Mouse (Mus musculus): ENCODE data around the gene Etnppl. TPM values are rescaled to one million over a fixed set of nuclear protein-coding genes. Genes with fewer than 3 reads are reported as not detected.

Gene Etnppl
- total and polyA plus RNA-seq, 3 experiments, result not detected

- Histone ChIP-seq H3K36me3 (ENCODE audit: control insufficient read depth in 1 of 2, insufficient read depth in 2 of 2, low read length in 2 of 2) (no peaks in the 10 kb centered on the region), H3K9ac (ENCODE audit: control insufficient read depth, low read depth, low read length, poor library complexity, severe bottlenecking) (no peak overlapping the region), H3K4me3 (ENCODE audit: control insufficient read depth in 1 of 2, insufficient read depth in 1 of 2, low read depth in 2 of 2, low read length in 2 of 2) (no peak overlapping the region), H3K27ac (ENCODE audit: control insufficient read depth, low read depth, low read length) (no peak overlapping the region), H3K4me1 (ENCODE audit: control insufficient read depth in 1 of 2, insufficient read depth in 2 of 2, low read length in 2 of 2) (no peaks in the 10 kb centered on the region), H3K9me3 (replicated peaks; ENCODE audit: insufficient read depth, low read length) (no peaks in the 10 kb centered on the region), H3K27me3 (ENCODE audit: control insufficient read depth in 1 of 2, insufficient read depth in 2 of 2, low read length in 2 of 2) (no peaks in the 10 kb centered on the region; a peak in 1 of 4 replicates), H3K79me2 (ENCODE audit: control insufficient read depth, insufficient read depth, low read length, poor library complexity) (no peaks in the 10 kb centered on the region)
- TF ChIP-seq MYC (IDR thresholded peaks at IDR 0.05; ENCODE audit: low read depth, low read length), result no peak
- no peak for TF ChIP-seq GABPA (IDR thresholded peaks at IDR 0.05; ENCODE audit: low read depth, low read length)
- no peak for TF ChIP-seq USF1 (IDR thresholded peaks at IDR 0.05; ENCODE audit: low read depth, low read length)
- TF ChIP-seq ZMIZ1 (IDR thresholded peaks at IDR 0.05; ENCODE audit: low read depth, low read length), result no peak
- TF ChIP-seq CTCF (IDR thresholded peaks at IDR 0.05 in 2 of 3, conservative IDR thresholded peaks at IDR 0.05 in 1 of 3; ENCODE audit: control insufficient read depth in 1 of 3, insufficient read depth in 1 of 3, low read depth in 2 of 3, low read length in 3 of 3, poor library complexity in 1 of 3, severe bottlenecking in 1 of 3), result no peak
- TF ChIP-seq MAZ (IDR thresholded peaks at IDR 0.05; ENCODE audit: low read depth, low read length), result no peak
- TF ChIP-seq TCF12 (IDR thresholded peaks at IDR 0.05; ENCODE audit: low read depth, low read length), result no peak
- TF ChIP-seq USF2 (IDR thresholded peaks at IDR 0.05; ENCODE audit: borderline replicate concordance in 1 of 2, insufficient read depth in 1 of 2, low read depth in 1 of 2, low read length in 2 of 2), result no peak
- no peak for TF ChIP-seq EP300 (IDR thresholded peaks at IDR 0.05; ENCODE audit: low read depth in 1 of 2, low read length in 2 of 2)
- no peak for TF ChIP-seq MYB (IDR thresholded peaks at IDR 0.05; ENCODE audit: low read depth, low read length)
- TF ChIP-seq RAD21 (IDR thresholded peaks at IDR 0.05; ENCODE audit: low read depth, low read length), result no peak
- no peak for DNase-seq (ENCODE audit: low read depth, low spot score)
Measured at GRCm38 (mm10) chr3:130671291-130671690, 54.0 kb downstream of the Etnppl start.

- H3K9me3 ChIP-seq (replicated peaks; ENCODE audit: insufficient read depth, low read length), result no peaks in the 10 kb centered on the region
- H3K79me2 ChIP-seq (ENCODE audit: control insufficient read depth, insufficient read depth, low read length, poor library complexity), result no peaks in the 10 kb centered on the region
- no peak overlapping the region for H3K27ac ChIP-seq (ENCODE audit: control insufficient read depth, low read depth, low read length)
- H3K27me3 ChIP-seq (ENCODE audit: control insufficient read depth in 1 of 2, insufficient read depth in 2 of 2, low read length in 2 of 2), result no peaks in the 10 kb centered on the region; a peak in 1 of 4 replicates
- TF ChIP-seq MXI1 (IDR thresholded peaks at IDR 0.05; ENCODE audit: low read depth, low read length), result no peak
- TF ChIP-seq BHLHE40 (IDR thresholded peaks at IDR 0.05; ENCODE audit: borderline replicate concordance, low read depth, low read length), result no peak
- no peak for TF ChIP-seq GABPA (IDR thresholded peaks at IDR 0.05; ENCODE audit: low read depth, low read length)
- TF ChIP-seq TBP (IDR thresholded peaks at IDR 0.05; ENCODE audit: low read depth, low read length), result no peak
- TF ChIP-seq POLR2A (IDR thresholded peaks at IDR 0.05; ENCODE audit: control insufficient read depth in 1 of 2, insufficient read depth in 1 of 2, low read depth in 1 of 2, low read length in 2 of 2, poor library complexity in 1 of 2), result no peak
- no peak for TF ChIP-seq CTCF (IDR thresholded peaks at IDR 0.05 in 2 of 3, conservative IDR thresholded peaks at IDR 0.05 in 1 of 3; ENCODE audit: control insufficient read depth in 1 of 3, insufficient read depth in 1 of 3, low read depth in 2 of 3, low read length in 3 of 3, poor library complexity in 1 of 3, severe bottlenecking in 1 of 3)
- TF ChIP-seq MEF2A (IDR thresholded peaks at IDR 0.05; ENCODE audit: extremely low read depth, insufficient replicate concordance, low read depth, low read length, poor library complexity, severe bottlenecking), result no peak
- TF ChIP-seq MAX (IDR thresholded peaks at IDR 0.05; ENCODE audit: low read length), result no peak
- TF ChIP-seq USF2 (IDR thresholded peaks at IDR 0.05; ENCODE audit: borderline replicate concordance in 1 of 2, insufficient read depth in 1 of 2, low read depth in 1 of 2, low read length in 2 of 2), result no peak
- TF ChIP-seq RAD21 (IDR thresholded peaks at IDR 0.05; ENCODE audit: low read depth, low read length), result no peak
- TF ChIP-seq HCFC1 (IDR thresholded peaks at IDR 0.05; ENCODE audit: low read depth, low read length), result no peak
- no peaks in the 10 kb centered on the region for H3K36me3 ChIP-seq (ENCODE audit: control insufficient read depth in 1 of 2, insufficient read depth in 2 of 2, low read length in 2 of 2)
- no peak overlapping the region for H3K4me3 ChIP-seq (ENCODE audit: control insufficient read depth in 1 of 2, insufficient read depth in 1 of 2, low read depth in 2 of 2, low read length in 2 of 2)
- DNase-seq (ENCODE audit: low read depth, low spot score), result no peak
- H3K4me1 ChIP-seq (ENCODE audit: control insufficient read depth in 1 of 2, insufficient read depth in 2 of 2, low read length in 2 of 2), result no peaks in the 10 kb centered on the region
- H3K9ac ChIP-seq (ENCODE audit: control insufficient read depth, low read depth, low read length, poor library complexity, severe bottlenecking), result no peak overlapping the region
Measured at GRCm38 (mm10) chr3:130677671-130678460, 60.6 kb downstream of the Etnppl start.
